Mouse (Mus musculus): ENCODE data around the gene Tsga10ip. TPM values are rescaled to one million over a fixed set of nuclear protein-coding genes. Genes with fewer than 3 reads are reported as not detected.

Tsga10ip gene
- polyA plus RNA-seq, 1 experiment from 2014 or later: not detected

GRCm38 (mm10) chr19:5431911-5432464, 29.7 kb upstream of the Tsga10ip start:
- Histone ChIP-seq H3K4me2 (no peak overlapping the region), H3K9ac (no peak overlapping the region), H3K27ac (peak overlapping the region; percentile 72; the same call in 1 of the 2 replicates), H3K27me3 (no peaks in the 10 kb centered on the region), H3K9me3 (no peaks in the 10 kb centered on the region), H3K36me3 (peaks cover 6% of the 10 kb centered on the region), H3K4me1 (peaks cover 32% of the 10 kb centered on the region), H3K4me3 (no peak overlapping the region)
- 62% methylated on average over 4 of the region's 4 CpGs for WGBS
- no peak for ATAC-seq (ENCODE audit: insufficient number of reproducible peaks, low FRiP score, low TSS enrichment, low read depth)

- Histone ChIP-seq H3K36me3 (peaks cover 17% of the 10 kb centered on the region), H3K9ac (no peak overlapping the region), H3K4me3 (no peak overlapping the region), H3K4me1 (peaks cover 46% of the 10 kb centered on the region), H3K9me3 (no peaks in the 10 kb centered on the region), H3K4me2 (no peak overlapping the region), H3K27me3 (no peaks in the 10 kb centered on the region), H3K27ac (no peak overlapping the region)
- 82% methylated on average over 1 of the region's 1 CpGs for WGBS
- ATAC-seq (ENCODE audit: insufficient number of reproducible peaks, low FRiP score, low TSS enrichment, low read depth): no peak
Measured at GRCm38 (mm10) chr19:5430408-5430807, 28.1 kb upstream of the Tsga10ip start.

- 66% methylated on average over 8 of the region's 8 CpGs for WGBS
- Histone ChIP-seq H3K4me1 (peaks cover 46% of the 10 kb centered on the region), H3K27me3 (no peaks in the 10 kb centered on the region), H3K9ac (no peak overlapping the region), H3K9me3 (no peaks in the 10 kb centered on the region), H3K4me3 (no peak overlapping the region), H3K36me3 (peaks cover 17% of the 10 kb centered on the region), H3K27ac (no peak overlapping the region), H3K4me2 (no peak overlapping the region)
- no peak for ATAC-seq (ENCODE audit: insufficient number of reproducible peaks, low FRiP score, low TSS enrichment, low read depth)
Measured at GRCm38 (mm10) chr19:5429806-5430205, 27.5 kb upstream of the Tsga10ip start.

- no peaks in the 10 kb centered on the region for H3K27me3 ChIP-seq
- no peak for ATAC-seq (ENCODE audit: insufficient number of reproducible peaks, low FRiP score, low TSS enrichment, low read depth)
- peaks cover 17% of the 10 kb centered on the region for H3K36me3 ChIP-seq
- WGBS: 79% methylated on average over 4 of the region's 4 CpGs
- H3K4me2 ChIP-seq: no peak overlapping the region
- no peak overlapping the region for H3K9ac ChIP-seq
- H3K4me1 ChIP-seq: peaks cover 45% of the 10 kb centered on the region
- no peak overlapping the region for H3K4me3 ChIP-seq
- H3K27ac ChIP-seq: no peak overlapping the region
- H3K9me3 ChIP-seq: no peaks in the 10 kb centered on the region
Measured at GRCm38 (mm10) chr19:5429219-5429618, 26.9 kb upstream of the Tsga10ip start.

GRCm38 (mm10) chr19:5428083-5428482, 25.8 kb upstream of the Tsga10ip start:
- Histone ChIP-seq H3K9me3 (no peaks in the 10 kb centered on the region), H3K4me2 (no peak overlapping the region), H3K4me1 (peaks cover 45% of the 10 kb centered on the region), H3K27me3 (no peaks in the 10 kb centered on the region), H3K36me3 (peaks cover 18% of the 10 kb centered on the region), H3K4me3 (no peak overlapping the region), H3K27ac (no peak overlapping the region), H3K9ac (no peak overlapping the region)
- 63% methylated on average over 2 of the region's 2 CpGs for WGBS
- no peak for ATAC-seq (ENCODE audit: insufficient number of reproducible peaks, low FRiP score, low TSS enrichment, low read depth)

- no peak for ATAC-seq (ENCODE audit: insufficient number of reproducible peaks, low FRiP score, low TSS enrichment, low read depth)
- H3K36me3 ChIP-seq: peaks cover 31% of the 10 kb centered on the region
- H3K9ac ChIP-seq: 0 out of 2 replicates have a peak overlapping the region, but pooled peaks have one; percentile 14
- H3K27ac ChIP-seq: no peak overlapping the region
- H3K4me1 ChIP-seq: peaks cover 43% of the 10 kb centered on the region
- H3K9me3 ChIP-seq: no peaks in the 10 kb centered on the region
- H3K4me3 ChIP-seq: peak overlapping the region; percentile 81
- H3K4me2 ChIP-seq: peak overlapping the region; percentile 64; the same call in 1 of the 2 replicates
- 91% methylated on average over 13 of the region's 13 CpGs for WGBS
- H3K27me3 ChIP-seq: no peaks in the 10 kb centered on the region
Measured at GRCm38 (mm10) chr19:5426640-5427290, 24.4 kb upstream of the Tsga10ip start.

- Histone ChIP-seq H3K4me1 (peaks cover 44% of the 10 kb centered on the region), H3K4me3 (peak overlapping the region; percentile 81), H3K36me3 (peaks cover 34% of the 10 kb centered on the region), H3K27ac (peak overlapping the region; percentile 88), H3K9me3 (no peaks in the 10 kb centered on the region), H3K27me3 (no peaks in the 10 kb centered on the region), H3K9ac (peak overlapping the region; percentile 89), H3K4me2 (peak overlapping the region; percentile 64)
- 83% methylated on average over 18 of the region's 18 CpGs for WGBS
- ATAC-seq (ENCODE audit: insufficient number of reproducible peaks, low FRiP score, low TSS enrichment, low read depth): no peak
Measured at GRCm38 (mm10) chr19:5425906-5426565, 23.7 kb upstream of the Tsga10ip start.

GRCm38 (mm10) chr19:5424782-5425741, 22.7 kb upstream of the Tsga10ip start, which contains the start of the genes Drap1 and AI837181:
Gene Drap1 (minus strand): TSS chr19:5424979.
Gene AI837181 (plus strand): TSS chr19:5425144.
- 1% methylated on average over 75 of the region's 87 CpGs for whole genome bisulfite sequencing
- Histone ChIP-seq H3K27ac (peak within 1 kb of the TSS; percentile 95), H3K4me3 (peak within 1 kb of the TSS; percentile 81), H3K4me1 (peaks cover 44% of the 10 kb centered on the region), H3K27me3 (no peaks in the 10 kb centered on the region), H3K9me3 (no peaks in the 10 kb centered on the region), H3K4me2 (peak within 1 kb of the TSS; percentile 83), H3K9ac (peak within 1 kb of the TSS; percentile 89), H3K36me3 (peaks cover 44% of the 10 kb centered on the region)
- ATAC-seq (ENCODE audit: insufficient number of reproducible peaks, low FRiP score, low TSS enrichment, low read depth): peak; percentile 90

GRCm38 (mm10) chr19:5424092-5424781, 21.9 kb upstream of the Tsga10ip start:
- 1% methylated on average over 42 of the region's 48 CpGs for WGBS

GRCm38 (mm10) chr19:5423561-5423960, 21.2 kb upstream of the Tsga10ip start:
- Histone ChIP-seq H3K36me3 (peaks cover 44% of the 10 kb centered on the region), H3K4me3 (peak overlapping the region; percentile 81), H3K27me3 (no peaks in the 10 kb centered on the region), H3K4me1 (peaks cover 40% of the 10 kb centered on the region), H3K4me2 (peak overlapping the region; percentile 83), H3K27ac (peak overlapping the region; percentile 95), H3K9ac (peak overlapping the region; percentile 80), H3K9me3 (no peaks in the 10 kb centered on the region)
- ATAC-seq (ENCODE audit: insufficient number of reproducible peaks, low FRiP score, low TSS enrichment, low read depth): no peak
- WGBS: 65% methylated on average over 12 of the region's 12 CpGs

More at GRCm38 (mm10) chr19:5424092-5424781, 21.9 kb upstream of the Tsga10ip start:
- H3K4me3 ChIP-seq: peak overlapping the region; percentile 81
- ATAC-seq (ENCODE audit: insufficient number of reproducible peaks, low FRiP score, low TSS enrichment, low read depth): peak; percentile 68
- peaks cover 47% of the 10 kb centered on the region for H3K36me3 ChIP-seq
- peaks cover 40% of the 10 kb centered on the region for H3K4me1 ChIP-seq
- H3K27ac ChIP-seq: peak overlapping the region; percentile 95
- H3K27me3 ChIP-seq: no peaks in the 10 kb centered on the region
- no peaks in the 10 kb centered on the region for H3K9me3 ChIP-seq
- peak overlapping the region; percentile 83 for H3K4me2 ChIP-seq
- H3K9ac ChIP-seq: peak overlapping the region; percentile 80
